Mouse (Mus musculus): ENCODE results near the gene Pou6f2.

Gene Pou6f2

DNA sequence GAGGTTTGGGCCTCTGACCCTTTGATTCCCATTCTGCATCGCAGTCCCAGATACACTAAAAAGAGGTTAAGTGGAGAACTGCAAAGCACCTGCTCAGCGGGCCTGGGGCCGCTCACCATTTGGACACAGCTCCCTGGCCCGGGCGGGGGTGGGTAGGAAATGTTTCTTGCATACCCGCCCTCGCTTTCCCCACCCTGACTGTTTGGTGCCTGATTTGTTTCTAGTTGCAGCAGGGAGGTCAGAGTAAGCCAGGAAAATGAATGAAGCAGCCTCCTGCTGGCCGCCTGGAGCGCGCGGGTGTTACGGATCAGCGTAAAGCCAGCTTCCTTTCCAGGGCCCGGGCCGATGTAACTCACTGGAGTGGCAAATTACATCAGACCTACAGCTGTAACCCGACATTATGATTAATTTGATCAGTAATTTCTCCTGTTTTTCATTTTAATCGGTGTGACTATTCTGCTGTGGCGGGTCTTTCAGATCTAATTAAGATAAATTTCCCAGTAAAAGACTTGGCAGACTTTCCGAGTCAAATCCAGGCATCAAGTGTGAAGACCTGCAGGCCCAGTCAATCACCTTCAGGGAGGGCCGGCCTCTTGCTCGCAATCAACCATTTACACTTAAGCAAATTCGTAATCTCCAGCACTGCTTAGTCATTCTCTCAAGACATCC, 178.8 kb downstream of the Pou6f2 start:
- no peak for DNase-seq (ENCODE audit: low spot score)

DNA sequence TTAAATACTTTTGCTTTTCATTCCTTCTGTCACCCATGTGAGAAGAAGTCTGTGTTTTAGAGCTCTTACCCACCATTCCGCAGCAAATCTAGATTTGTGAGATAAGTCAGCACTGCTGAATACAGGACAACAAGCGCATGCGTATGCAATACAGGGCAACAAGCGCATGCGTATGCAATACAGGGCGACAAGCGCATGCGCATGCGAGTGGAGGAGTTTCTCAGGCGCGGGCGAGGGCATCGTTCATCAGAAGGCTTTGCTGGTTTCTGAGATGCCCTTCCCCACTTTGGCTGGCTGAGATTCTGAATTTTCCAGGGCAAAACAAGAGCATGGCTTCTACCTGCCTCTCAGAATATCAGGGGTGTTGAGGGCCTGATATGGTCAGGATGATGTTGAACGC, 186.2 kb downstream of the Pou6f2 start:
- no peak for DNase-seq (ENCODE audit: low spot score)

DNA sequence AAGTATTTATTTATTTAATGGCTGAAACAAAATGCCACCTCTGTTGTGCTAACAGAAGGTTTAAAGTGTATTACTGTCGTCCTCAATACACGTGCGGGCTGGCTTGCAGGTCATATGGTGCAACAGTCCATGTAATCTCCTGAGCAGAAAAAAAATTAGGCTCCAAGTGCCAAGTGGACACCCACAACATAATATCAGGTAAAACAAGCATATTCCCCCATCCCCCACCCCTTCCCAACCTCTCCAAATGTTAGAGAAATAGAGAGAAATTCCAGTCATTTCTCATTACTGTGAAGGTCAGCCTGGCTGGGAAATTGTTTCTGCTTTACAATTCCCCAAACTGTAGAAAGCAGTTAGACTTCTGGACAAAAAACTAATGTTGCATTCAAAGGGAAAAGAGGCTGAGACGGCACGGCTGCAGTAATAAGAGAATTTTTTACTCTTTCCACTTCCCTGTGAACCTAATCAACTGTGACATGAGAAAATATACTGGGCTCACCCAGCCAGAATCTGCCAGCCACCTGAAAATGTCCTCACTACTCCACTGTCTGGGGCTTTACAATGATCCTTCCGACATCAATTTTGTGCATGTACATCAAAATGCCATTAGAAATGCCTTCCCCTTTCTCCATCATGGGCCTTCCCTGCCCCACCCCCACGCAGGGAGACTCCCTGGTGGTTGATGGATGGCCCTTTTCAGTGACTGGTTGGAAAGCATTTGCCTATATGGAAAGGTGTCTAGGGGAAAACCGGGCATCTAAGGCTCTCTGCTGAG, 192.8 kb downstream of the Pou6f2 start:
- DNase-seq (ENCODE audit: low spot score) = no peak

DNA sequence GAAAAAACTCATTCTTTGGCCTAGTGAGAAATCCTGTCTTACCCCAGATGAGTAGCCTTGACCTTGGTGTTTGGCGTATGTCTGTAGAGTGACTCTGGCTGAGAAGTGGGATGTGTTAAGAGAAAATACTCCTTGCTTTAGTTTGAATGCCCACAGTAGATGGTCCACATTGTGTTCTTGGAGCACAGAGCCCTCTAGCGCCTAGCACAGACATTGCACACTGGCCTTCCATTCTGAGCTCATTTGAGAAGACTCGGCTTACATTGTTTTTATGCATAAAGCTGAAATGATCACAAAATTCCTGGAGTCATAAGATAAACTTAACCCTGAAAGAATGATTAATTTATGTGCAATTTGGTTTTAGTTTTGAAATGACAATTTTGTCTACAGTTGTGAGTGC, 223.5 kb downstream of the Pou6f2 start:
- DNase-seq (ENCODE audit: low spot score) = peak; percentile 8

DNA sequence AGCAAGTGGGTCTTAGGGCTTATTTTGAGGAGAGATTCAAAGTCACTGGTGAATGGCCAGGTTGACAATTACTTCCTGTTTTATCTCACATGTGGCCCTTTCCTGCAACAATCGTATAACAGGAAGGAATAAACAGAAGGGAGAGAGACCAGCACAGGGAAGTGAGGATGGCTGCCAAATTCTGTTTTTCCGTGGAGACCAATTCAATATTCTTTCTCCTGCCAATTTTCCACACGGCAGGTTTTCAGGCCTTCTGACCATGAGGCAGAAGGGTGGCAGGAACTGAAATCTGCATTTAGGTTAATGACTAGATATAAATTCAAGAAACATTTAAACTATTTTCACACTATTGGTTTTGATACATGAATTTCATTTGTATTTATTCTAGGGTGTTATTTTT, 224.5 kb downstream of the Pou6f2 start:
- no peak for DNase-seq (ENCODE audit: low spot score)

DNA sequence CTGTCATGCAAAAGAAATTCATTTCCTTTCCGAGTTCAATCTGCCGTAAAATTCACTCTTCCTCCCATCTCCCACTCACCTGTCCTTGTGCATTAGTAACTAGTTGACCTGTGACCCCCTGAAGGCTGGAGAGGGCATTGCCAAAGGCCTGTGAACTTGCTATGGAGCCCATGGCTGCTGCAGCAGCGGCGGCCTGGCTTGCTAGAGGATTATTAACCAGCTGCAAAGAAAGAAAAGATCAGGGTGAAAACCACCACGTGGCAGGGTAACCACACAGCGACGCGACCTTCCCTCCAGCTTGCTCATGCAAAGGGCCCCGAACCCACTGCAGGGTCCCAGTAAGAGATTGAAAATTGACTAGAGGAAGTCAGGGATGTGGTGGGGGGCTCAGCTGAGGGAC, 225.2 kb downstream of the Pou6f2 start:
- DNase-seq (ENCODE audit: low spot score) = no peak

DNA sequence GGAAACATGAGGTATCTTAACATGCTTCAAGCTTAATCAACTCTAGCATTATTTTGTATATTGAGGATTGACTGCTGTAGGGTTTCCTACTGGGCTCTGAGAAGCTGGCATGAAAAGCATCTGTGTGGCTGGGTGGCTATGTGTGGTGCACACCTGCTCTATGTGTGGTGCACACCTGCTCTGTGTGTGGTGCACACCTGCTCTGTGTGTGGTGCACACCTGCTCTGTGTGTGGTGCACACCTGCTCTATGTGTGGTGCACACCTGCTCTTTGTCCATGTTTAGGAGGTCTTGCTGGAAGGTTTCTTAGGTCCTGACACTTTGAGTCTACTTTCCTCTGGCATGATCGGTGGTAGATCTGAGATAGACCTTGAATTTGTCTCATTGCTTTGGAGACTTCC, 233.3 kb downstream of the Pou6f2 start:
- no peak for DNase-seq (ENCODE audit: low spot score)

DNA sequence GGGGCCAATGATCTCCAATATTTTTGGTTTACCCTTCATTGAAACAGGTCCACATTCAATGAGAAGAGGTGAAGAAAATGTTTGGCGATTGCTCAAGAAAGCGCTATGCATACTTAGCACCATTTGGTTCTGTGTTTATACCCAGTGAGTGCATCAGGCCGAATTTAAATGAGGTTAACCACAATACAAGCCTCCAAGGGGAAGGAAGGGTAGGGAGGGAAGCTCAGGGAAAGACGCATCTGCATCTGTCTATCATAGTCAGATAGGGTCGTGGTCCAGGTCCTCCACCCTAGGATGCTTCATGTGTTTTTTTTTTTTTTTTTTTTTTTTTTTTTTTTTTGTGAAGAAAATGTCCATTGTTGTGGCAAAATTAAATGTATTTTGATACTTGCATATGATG, 236.9 kb downstream of the Pou6f2 start:
- DNase-seq (ENCODE audit: low spot score) = no peak

DNA sequence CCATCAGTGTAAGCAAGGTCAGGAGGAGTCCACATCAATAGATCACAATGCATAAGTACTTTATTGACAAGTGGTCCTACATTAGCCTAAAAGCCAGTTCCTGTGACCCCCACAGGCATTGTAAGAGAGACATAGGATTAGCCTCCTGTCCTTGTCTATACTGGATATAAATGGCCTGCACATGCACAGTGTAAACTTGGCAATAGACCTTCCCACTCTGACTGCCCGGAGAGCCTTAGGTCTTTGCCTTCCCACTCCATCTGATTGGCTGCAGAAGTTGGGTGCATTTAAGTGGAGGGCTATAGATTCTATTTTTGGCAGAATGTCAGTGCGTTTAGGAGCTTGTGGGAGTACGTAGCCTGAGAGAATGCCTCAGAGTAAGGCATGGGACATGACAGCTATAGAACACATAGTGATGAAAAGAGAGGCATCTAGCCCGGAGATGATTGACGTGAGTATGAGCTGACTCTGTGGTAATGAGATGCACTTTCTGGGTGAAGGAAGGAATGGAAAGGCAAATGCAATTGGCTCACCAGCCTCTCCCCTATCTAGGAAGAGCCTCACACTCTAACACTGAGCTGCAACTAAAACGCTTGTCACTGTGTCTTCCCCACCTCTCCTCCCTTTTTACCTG, 243.4 kb downstream of the Pou6f2 start:
- DNase-seq (ENCODE audit: low spot score) = no peak

DNA sequence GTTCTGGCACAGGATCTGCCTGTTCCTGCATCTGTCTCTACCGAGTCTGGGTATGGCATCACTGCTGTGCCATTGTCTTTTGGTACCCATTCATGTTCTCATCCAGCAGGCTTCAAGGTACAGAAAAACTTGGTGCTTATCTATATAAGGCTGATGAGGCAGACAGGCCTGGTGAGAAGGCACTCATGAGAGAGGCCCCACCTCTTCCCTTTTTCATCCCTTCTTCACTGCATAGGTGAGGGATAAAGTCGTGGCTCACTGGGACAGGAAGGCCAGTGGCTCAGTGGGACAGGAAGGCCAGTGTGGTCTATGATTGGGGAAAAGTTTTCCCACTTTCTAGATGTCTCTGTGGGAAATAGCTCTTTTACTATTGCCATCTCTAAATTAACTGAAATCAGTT, 263.8 kb downstream of the Pou6f2 start:
- DNase-seq (ENCODE audit: low spot score) = no peak

DNA sequence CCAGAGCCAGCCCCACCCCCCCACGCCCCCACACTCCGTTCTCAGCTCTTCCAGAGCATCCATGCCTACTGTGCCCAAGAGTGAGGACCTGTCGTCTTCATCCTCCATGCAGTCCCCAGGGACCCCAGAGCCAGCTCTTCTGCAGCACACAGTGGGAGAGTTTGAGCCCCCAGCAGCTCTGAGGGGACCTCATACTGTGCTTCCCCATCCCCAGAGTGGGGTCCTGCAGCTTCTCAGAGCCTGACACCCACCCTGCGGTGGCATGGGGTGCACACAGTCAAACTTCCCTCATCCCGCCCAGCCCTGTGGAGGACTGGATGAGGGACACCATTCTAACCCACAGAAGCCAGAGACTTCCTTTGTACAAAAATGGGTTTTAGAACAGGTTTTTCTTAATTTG, 264.3 kb downstream of the Pou6f2 start:
- DNase-seq (ENCODE audit: low spot score) = no peak

DNA sequence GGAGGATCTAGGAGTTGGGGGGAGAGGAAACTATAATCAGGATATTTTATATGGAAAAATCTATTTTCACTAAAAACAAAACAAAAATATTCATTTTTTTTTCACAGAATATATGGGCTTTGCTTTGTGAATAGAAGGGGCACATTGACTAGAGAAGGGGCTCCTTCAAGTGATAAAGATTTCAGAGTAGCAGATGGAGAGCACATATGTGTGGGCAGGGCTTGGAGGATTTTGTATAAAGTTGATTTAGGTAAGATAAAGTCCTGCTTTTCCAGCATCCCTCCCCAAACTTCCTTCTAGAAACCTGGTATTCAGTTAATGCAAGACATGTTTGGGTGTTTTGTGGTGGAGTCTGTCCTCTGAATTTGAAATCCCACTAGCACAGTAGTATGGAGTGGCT, 266.2 kb downstream of the Pou6f2 start:
- no peak for DNase-seq (ENCODE audit: low spot score)

DNA sequence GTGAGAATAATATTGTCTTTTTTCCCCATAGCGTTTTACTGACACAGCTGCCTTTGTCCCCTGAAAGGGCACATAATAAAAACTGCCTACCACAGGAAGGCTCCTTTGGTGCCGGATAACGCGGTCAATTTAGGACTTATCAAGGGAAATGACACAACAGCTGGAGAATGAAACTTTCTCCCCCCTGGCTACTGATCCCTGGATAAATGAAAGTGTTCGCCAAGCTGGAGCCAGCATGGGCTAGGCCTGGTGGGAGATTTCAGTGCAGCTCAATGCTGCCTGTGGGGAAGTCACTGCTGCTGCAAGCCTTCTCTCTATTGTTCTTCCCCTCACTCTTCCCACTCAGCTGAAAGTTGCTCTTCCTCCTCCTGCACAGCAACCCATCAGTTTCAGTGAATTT, 267.8 kb downstream of the Pou6f2 start:
- DNase-seq (ENCODE audit: low spot score) = no peak

DNA sequence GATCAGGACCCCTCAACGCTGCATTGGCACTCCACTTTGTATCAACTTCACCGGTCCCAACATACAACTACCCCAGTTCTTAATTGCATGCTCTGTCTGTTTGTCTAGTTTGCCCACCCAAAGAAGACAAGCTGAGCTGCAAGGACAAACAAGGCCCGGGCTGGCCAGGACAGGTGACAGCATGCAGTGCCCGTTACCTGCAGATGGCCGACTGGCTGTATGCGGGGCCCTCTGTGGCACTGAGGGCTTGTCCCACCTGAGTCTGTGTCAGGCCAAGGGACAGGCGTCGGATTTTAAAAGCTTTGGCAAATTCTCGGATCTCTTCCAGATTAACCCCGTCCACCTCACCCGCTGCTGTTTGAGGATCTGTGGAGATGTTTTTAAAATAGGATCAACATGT, 268.7 kb downstream of the Pou6f2 start:
- DNase-seq (ENCODE audit: low spot score) = no peak

DNA sequence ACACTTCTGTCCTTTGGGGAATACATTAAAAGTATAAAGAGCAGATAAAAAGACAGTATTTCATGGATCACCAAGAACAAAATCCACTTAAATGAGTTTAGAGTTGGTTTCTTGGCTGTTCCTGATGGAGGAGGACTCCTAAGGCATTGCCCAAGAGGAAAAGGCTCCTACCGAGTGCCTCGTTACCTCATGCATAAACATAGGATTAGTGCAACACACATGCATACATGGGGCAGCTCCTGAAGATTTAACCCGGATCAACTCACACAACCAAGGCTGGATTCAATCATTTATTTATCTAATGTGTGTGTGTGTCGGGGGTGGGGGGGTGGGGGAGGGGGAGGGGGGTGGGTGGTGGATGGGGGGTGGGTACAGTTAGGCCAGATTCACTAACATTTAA, 269.4 kb downstream of the Pou6f2 start:
- DNase-seq (ENCODE audit: low spot score) = no peak

DNA sequence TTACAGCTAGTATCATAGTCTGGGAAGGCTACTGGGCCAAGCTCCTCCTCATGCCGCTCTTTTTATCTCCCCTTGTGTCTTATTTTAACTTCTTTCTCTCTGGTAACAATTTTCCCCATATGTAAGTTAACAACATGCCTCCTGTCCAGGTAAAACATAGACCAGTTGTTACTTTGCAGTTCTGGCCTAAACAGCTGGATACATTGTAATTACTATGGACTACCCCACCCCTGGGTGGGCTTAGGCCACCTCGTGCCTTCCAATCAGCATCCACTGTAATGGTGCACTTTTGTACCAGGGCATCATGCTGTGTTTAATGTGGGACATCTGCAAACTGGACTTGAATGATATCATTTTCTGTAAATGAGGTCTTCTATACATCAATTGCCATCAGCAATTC, 271.4 kb downstream of the Pou6f2 start:
- DNase-seq (ENCODE audit: low spot score) = no peak

DNA sequence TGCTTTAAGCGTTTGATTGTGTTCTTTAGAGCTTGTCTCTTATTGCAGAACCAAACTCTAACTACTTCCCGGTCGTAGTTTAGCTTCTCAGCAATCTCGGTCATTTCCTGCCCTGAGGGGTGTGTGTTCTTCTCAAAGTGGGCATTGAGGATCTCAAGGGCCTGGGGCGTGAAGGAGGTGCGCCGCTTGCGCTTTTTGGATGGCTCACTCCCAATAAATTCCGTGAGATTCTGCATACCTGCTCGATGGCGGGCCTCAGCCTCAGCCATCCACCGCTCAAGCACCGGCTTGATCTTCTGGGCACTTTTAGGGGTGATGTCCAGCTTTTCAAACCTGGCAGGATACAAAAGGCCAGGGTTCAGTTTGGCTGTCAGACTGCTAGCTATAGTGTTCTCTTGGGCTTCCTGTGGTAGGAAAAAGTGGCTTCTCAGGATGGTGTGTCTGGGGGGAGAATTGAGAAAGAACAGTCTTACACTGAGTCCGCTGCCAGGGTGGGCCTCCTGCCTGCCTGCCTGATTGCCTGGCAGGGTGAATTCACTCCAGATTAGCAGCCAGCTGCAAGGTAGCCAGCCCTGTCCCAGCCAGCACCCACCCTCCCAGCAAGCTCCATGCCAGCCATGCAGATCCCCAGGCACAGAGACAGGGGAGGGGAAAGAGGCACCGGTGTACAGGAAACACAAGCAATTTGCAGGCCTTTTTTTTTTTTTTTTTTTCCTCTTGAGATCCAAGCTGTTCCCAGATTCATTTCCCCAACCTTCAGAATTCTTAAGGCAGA, 272.1 kb downstream of the Pou6f2 start:
- no peak for DNase-seq (ENCODE audit: low spot score)

DNA sequence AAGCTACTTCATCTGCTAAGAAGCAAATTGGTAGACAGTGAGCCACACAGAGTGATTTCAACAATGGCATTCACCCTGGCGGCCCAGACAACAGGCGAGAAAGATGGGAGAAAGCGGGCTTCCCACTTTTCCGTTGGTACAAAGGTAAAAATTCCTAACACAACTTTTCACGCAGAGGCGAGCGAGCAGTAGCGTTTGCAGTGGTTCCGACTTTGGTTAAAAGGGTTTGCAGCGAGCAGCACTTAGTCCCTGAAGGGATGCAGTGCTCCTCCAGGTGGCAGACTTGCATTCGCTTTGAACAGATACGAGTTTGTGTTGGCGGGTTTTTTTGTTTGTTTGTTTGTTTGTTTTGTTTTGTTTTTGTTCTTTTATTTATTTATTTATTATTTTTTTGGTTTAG, 273.1 kb downstream of the Pou6f2 start:
- no peak for DNase-seq (ENCODE audit: low spot score)

DNA sequence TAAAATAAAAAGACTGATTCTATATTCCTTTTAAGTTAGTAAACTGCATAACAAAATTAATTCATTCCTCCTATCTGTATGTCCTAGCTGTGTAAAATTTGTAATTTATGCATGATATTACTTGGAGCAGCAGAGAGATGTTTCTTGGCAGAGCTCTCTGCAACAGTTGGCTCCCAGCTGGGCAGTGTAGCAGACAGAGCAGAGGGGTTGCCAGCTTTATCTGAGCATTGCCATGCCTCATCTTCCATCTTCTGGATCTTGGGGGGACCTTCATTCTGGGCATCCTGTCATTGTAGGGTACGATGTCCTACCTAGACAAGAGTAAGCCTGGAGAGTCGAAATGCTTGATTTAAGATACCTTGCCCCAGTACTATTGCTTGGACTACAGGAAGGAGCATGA, 277.1 kb downstream of the Pou6f2 start:
- no peak for DNase-seq (ENCODE audit: low spot score)

DNA sequence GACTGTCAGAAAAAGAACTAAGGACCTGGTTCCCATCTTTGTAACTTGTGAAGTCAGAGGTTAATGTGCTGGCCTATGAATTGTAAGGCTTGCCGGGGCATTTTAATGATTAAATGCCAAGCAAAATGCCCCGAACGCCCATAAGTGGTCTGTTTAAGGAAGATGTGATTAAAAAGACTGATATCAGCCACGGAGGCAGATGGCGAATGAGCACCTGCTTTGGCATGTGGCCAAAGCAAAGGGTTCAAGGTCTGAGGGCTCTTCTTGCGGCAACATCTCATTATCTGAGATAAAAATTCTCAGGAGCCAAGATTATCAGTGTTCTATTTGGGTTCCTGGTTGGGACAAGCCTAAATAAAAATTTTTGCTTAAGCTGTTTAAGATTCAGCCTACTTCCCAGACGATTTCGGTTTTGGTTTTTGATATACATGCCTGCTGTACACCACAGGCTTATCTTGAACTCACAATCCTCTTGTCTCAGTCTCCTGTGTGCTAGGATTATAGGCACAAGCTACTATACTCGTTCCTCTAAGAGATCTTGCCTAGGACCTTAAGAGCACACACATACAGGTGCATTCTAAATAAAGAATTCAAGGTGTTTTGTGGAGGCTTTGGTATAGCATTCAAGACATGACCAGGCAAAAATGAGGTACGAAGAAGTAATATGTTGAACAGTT, 315.9 kb downstream of the Pou6f2 start:
- no peak for DNase-seq (ENCODE audit: low spot score)

Data from adipocyte (in vitro differentiated cells).